Mouse (Mus musculus) layer of hippocampus, adult 8-10 months (tissue): Measurements from ENCODE around the gene Rab5c. TPM values are rescaled to one million over a fixed set of nuclear protein-coding genes. Genes with fewer than 3 reads are reported as not detected.
A peak's percentile ranks its signal among the peaks of the same experiment; 100 is the strongest.

Source experiments
- DNase-seq, 2 experiments: peaks; one replicate each; pipeline ENCODE4 v3.0.0; 2022; ENCODE audit warnings: low spot score in 2 of 2
- total RNA-seq, 4 experiments: library from RNA; stranded (reverse); gene quantifications; 2 replicates each; pipeline ENCODE4 v1.2.4; 2022

The Rab5c gene
- total RNA-seq, 4 experiments from 2014 or later: 134 to 163 (median 148) TPM

- no peak for DNase-seq
These were observed 16.1 kb downstream of the Rab5c start for GRCm38 (mm10) chr11:100721776-100722492.

GRCm38 (mm10) chr11:100721254-100721653, 16.8 kb downstream of the Rab5c start:
- DNase-seq: no peak

GRCm38 (mm10) chr11:100720345-100720744, 17.7 kb downstream of the Rab5c start:
- DNase-seq: no peak

GRCm38 (mm10) chr11:100719893-100720292, 18.1 kb downstream of the Rab5c start:
- no peak for DNase-seq

- no peak for DNase-seq
These were observed 18.7 kb downstream of the Rab5c start for GRCm38 (mm10) chr11:100719312-100719711.

- DNase-seq: no peak
These were observed 19.1 kb downstream of the Rab5c start for GRCm38 (mm10) chr11:100718866-100719265.

- DNase-seq: no peak
These were observed 19.6 kb downstream of the Rab5c start for GRCm38 (mm10) chr11:100718462-100718861.

GRCm38 (mm10) chr11:100716649-100717048, 21.4 kb downstream of the Rab5c start:
- peak in 1 of 2 experiments; percentile 38 for DNase-seq

GRCm38 (mm10) chr11:100714948-100715347, 23.1 kb downstream of the Rab5c start:
- DNase-seq: no peak

- peak in 1 of 2 experiments; percentile 87 for DNase-seq
These were observed 23.5 kb downstream of the Rab5c start for GRCm38 (mm10) chr11:100714534-100714915.

GRCm38 (mm10) chr11:100713735-100714533, 24.1 kb downstream of the Rab5c start, which contains the start of gene Hspb9:
TSS of gene Hspb9 (plus strand) at chr11:100713850.
- DNase-seq: no peak

GRCm38 (mm10) chr11:100713174-100713573, 24.8 kb downstream of the Rab5c start:
- no peak for DNase-seq

- peak in 1 of 2 experiments; percentile 75 for DNase-seq
These were observed 26.0 kb downstream of the Rab5c start, which contains the start of gene Kat2a for GRCm38 (mm10) chr11:100711783-100712615. TSS of gene Kat2a (minus strand) at chr11:100712465.

- DNase-seq: no peak
These were observed 27.0 kb downstream of the Rab5c start for GRCm38 (mm10) chr11:100710977-100711376.

GRCm38 (mm10) chr11:100710528-100710927, 27.5 kb downstream of the Rab5c start:
- DNase-seq: no peak

- no peak for DNase-seq
These were observed 28.7 kb downstream of the Rab5c start for GRCm38 (mm10) chr11:100709201-100709810.

- no peak for DNase-seq
These were observed 32.8 kb downstream of the Rab5c start for GRCm38 (mm10) chr11:100705095-100705747.

GRCm38 (mm10) chr11:100703851-100704531, 34.0 kb downstream of the Rab5c start, which contains the start of gene Dhx58:
TSS of gene Dhx58 (minus strand) at chr11:100704271.
- DNase-seq: no peak

GRCm38 (mm10) chr11:100703366-100703765, 34.6 kb downstream of the Rab5c start:
- DNase-seq: no peak

GRCm38 (mm10) chr11:100702906-100703305, 35.1 kb downstream of the Rab5c start:
- no peak for DNase-seq
